Mouse (Mus musculus): ENCODE results near the gene Fjx1. TPM values are rescaled to one million over a fixed set of nuclear protein-coding genes. Genes with fewer than 3 reads are reported as not detected.

The Fjx1 gene
- polyA plus RNA-seq, 1 experiment from 2014 or later: 48.6 TPM

Other genes with a start within 250 kb of the Fjx1 start
- gene Trim44, start 44.7 kb downstream of the Fjx1 start, polyA plus RNA-seq (2016; fragmentation: Nextera tagmentation; extraction: Ambion mirVana): 45.4 and 54.2 TPM in 2 replicates
- 0.96 and 2.1 TPM in 2 replicates for gene Pamr1, start 97.5 kb upstream of the Fjx1 start, polyA plus RNA-seq (2016; fragmentation: Nextera tagmentation; extraction: Ambion mirVana)
- gene Slc1a2, start 206.2 kb upstream of the Fjx1 start, polyA plus RNA-seq (2016; fragmentation: Nextera tagmentation; extraction: Ambion mirVana): 12.1 and 13.1 TPM in 2 replicates